Mouse (Mus musculus) bone marrow macrophage, adult 2 months (primary cell): ENCODE results near the gene Cnn2.

ENCODE experiments used
- CTCF ChIP-seq: IDR thresholded peaks from 2 replicates; pipeline ENCODE4 v1.5.1; 2012; ENCODE audit warnings: low read depth, mild to moderate bottlenecking, low read length, moderate library complexity
- POLR2A ChIP-seq: IDR thresholded peaks from 2 replicates; pipeline ENCODE4 v1.6.1; 2012; ENCODE audit warnings: mild to moderate bottlenecking, low read depth, low read length, borderline replicate concordance

DNA sequence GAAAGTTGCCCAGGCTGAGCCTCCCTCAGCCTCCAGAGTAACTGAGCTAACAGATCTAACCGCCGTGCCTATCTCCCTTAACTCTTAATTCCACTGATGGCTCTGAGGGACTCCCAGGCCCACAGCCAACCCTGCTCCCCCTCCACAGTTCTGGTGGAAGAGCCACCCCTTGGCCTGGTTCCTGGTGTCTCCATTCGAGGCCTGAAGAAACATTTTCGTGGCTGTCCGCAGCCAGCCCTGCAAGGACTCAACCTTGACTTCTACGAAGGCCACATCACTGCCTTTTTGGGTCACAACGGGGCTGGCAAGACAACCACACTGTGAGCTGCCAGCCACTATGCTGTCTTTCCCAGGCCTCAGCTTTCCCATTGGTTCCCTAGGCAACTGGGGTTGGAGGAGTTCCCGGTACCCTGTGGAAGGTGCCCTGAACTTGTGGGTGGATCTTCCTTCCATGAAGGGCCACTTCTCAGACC, 15.9 kb downstream of the Cnn2 start:
- TF ChIP-seq CTCF: no peak
- no peak for TF ChIP-seq POLR2A
